ENCODE assay signal across 25 mouse cellular contexts in genomic region chr3:59135911-59136653, GRCm38 (mm10). TPM values are rescaled to one million over a fixed set of nuclear protein-coding genes. Genes with fewer than 3 reads are reported as not detected.
DNase-seq lines count a peak whose midpoint lies in the region; ATAC-seq and TF ChIP-seq lines count a peak whose summit lies in the region.
"Had no signal": no experiment of that assay in that cellular context is flagged by ENCODE, and none has a peak within 500 bp of the region (broad histone marks: within the 10 kb centered on the region; RNA-seq: fewer than 3 reads in every experiment).

No protein-coding gene starts in this region.

- 78% methylated on average over 5 of the region's 5 CpGs for WGBS in hindbrain, embryonic 16.5 days
- WGBS in hindbrain, embryonic 14.5 days = 79% methylated on average over 5 of the region's 5 CpGs
- WGBS in midbrain, postnatal 0 days = 76% methylated on average over 5 of the region's 5 CpGs

- H3K9me3 ChIP-seq in hindbrain, embryonic 16.5 days (ENCODE audit: control insufficient read depth, low read length) = no peaks in the 10 kb centered on the region
- no peaks in the 10 kb centered on the region for H3K9me3 ChIP-seq in hindbrain, embryonic 14.5 days (ENCODE audit: control insufficient read depth, low read length)
- H3K9me3 ChIP-seq in midbrain, postnatal 0 days (ENCODE audit: low read length) = no peaks in the 10 kb centered on the region
- H3K9me3 ChIP-seq: forebrain, embryonic 13.5 days; intestine, embryonic 15.5 days had no signal

- no peak overlapping the region for H3K9ac ChIP-seq in hindbrain, embryonic 16.5 days (ENCODE audit: low read depth, low read length)
- H3K9ac ChIP-seq in hindbrain, embryonic 14.5 days = no peak overlapping the region
- H3K9ac ChIP-seq in midbrain, postnatal 0 days (replicated peaks; ENCODE audit: low read length, poor library complexity, severe bottlenecking) = no peak overlapping the region
- H3K9ac ChIP-seq: forebrain, embryonic 13.5 days; intestine, embryonic 15.5 days; liver, embryonic 14.5 days had no signal

- TF ChIP-seq CTCF in midbrain, postnatal 0 days (IDR thresholded peaks at IDR 0.05) = no peak

- no peaks in the 10 kb centered on the region for H3K36me3 ChIP-seq in hindbrain, embryonic 16.5 days (ENCODE audit: control insufficient read depth, insufficient read depth, low read length)
- no peaks in the 10 kb centered on the region for H3K36me3 ChIP-seq in hindbrain, embryonic 14.5 days (replicated peaks; ENCODE audit: control insufficient read depth, insufficient read depth)
- no peaks in the 10 kb centered on the region for H3K36me3 ChIP-seq in midbrain, postnatal 0 days (ENCODE audit: insufficient read depth, low read length)
- H3K36me3 ChIP-seq: intestine, embryonic 15.5 days had no signal

- H3K27me3 ChIP-seq in hindbrain, embryonic 16.5 days (replicated peaks; ENCODE audit: control insufficient read depth, insufficient read depth, low read length) = no peaks in the 10 kb centered on the region
- no peaks in the 10 kb centered on the region for H3K27me3 ChIP-seq in hindbrain, embryonic 14.5 days (ENCODE audit: control insufficient read depth, insufficient read depth, low read length)
- H3K27me3 ChIP-seq in midbrain, postnatal 0 days (ENCODE audit: insufficient read depth, low read length) = no peaks in the 10 kb centered on the region
- H3K27me3 ChIP-seq: forebrain, embryonic 13.5 days; intestine, embryonic 15.5 days had no signal

- no peak overlapping the region for H3K4me3 ChIP-seq in hindbrain, embryonic 16.5 days (ENCODE audit: low read length)
- no peak overlapping the region for H3K4me3 ChIP-seq in hindbrain, embryonic 14.5 days (replicated peaks; ENCODE audit: low read length)
- H3K4me3 ChIP-seq in midbrain, postnatal 0 days (ENCODE audit: low read depth, low read length) = no peak overlapping the region
- H3K4me3 ChIP-seq: erythroblast, embryonic 14.5 days; forebrain, embryonic 13.5 days; intestine, embryonic 15.5 days; myocyte had no signal

- peak overlapping the region; percentile 17; the same call in 1 of the 2 replicates for H3K27ac ChIP-seq in hindbrain, embryonic 16.5 days (ENCODE audit: low read depth, low read length)
- H3K27ac ChIP-seq in hindbrain, embryonic 14.5 days = no peak overlapping the region
- H3K27ac ChIP-seq in midbrain, postnatal 0 days (ENCODE audit: low read depth, low read length) = peak overlapping the region; percentile 19; the same call in 1 of the 2 replicates
- H3K27ac ChIP-seq: forebrain, embryonic 13.5 days; intestine, embryonic 15.5 days; liver, embryonic 14.5 days; stomach, postnatal 0 days had no signal

- no peak overlapping the region for H3K4me2 ChIP-seq in hindbrain, embryonic 16.5 days (ENCODE audit: low read length)
- H3K4me2 ChIP-seq in hindbrain, embryonic 14.5 days (replicated peaks) = no peak overlapping the region
- no peak overlapping the region for H3K4me2 ChIP-seq in midbrain, postnatal 0 days (ENCODE audit: low read depth, low read length, poor library complexity, severe bottlenecking)
- H3K4me2 ChIP-seq: forebrain, embryonic 13.5 days; intestine, embryonic 15.5 days had no signal

- H3K4me1 ChIP-seq in hindbrain, embryonic 16.5 days (ENCODE audit: control insufficient read depth, insufficient read depth, low read depth, low read length) = no peaks in the 10 kb centered on the region
- no peaks in the 10 kb centered on the region for H3K4me1 ChIP-seq in hindbrain, embryonic 14.5 days (replicated peaks; ENCODE audit: control insufficient read depth, insufficient read depth, low read length)
- H3K4me1 ChIP-seq in midbrain, postnatal 0 days (ENCODE audit: insufficient read depth, low read length) = no peaks in the 10 kb centered on the region
- H3K4me1 ChIP-seq: forebrain, embryonic 13.5 days; intestine, embryonic 15.5 days had no signal

- no peak for DNase-seq in hindbrain, embryonic 14.5 days (ENCODE audit: low spot score)
- DNase-seq in lung, postnatal 10 days = peak; percentile 68
- DNase-seq in lung, postnatal 36 days = no peak
- DNase-seq in midbrain, postnatal 0 days (ENCODE audit: low spot score) = peak; percentile 69
- no peak for DNase-seq in adipocyte (ENCODE audit: low spot score)
- DNase-seq: adrenal gland, adult 2 months; cerebellum, adult 9-10 months; heart, postnatal 36 days; kidney, adult 9 months; kidney, postnatal 25 days; lung, postnatal 14 days; retina, postnatal 1 day had no signal

- peak; percentile 83 for ATAC-seq in hindbrain, embryonic 16.5 days
- ATAC-seq in hindbrain, embryonic 14.5 days (ENCODE audit: low FRiP score) = no peak
- ATAC-seq in granulocyte monocyte progenitor cell, adult 5-6 weeks (replicated peaks; ENCODE audit: poor library complexity, severe bottlenecking) = peak; percentile 15; the same call in 1 of the 2 replicates
- peak; percentile 77 for ATAC-seq in midbrain, postnatal 0 days (ENCODE audit: low FRiP score)
- ATAC-seq: forebrain, embryonic 13.5 days; intestine, embryonic 15.5 days had no signal

RNA-seq across cellular contexts. Expression of gene P2ry14, which starts 17.3 kb away (rescaled TPM):
- 5.0 and 5.9 TPM in 2 replicates for polyA plus RNA-seq in hindbrain, embryonic 16.5 days (2015; fragmentation: Nextera tagmentation; extraction: Ambion mirVana)
- polyA plus RNA-seq in hindbrain, embryonic 14.5 days (2014; fragmentation: Nextera tagmentation; extraction: Ambion mirVana) = 4.0 and 4.4 TPM in 2 replicates
- total RNA-seq in granulocyte monocyte progenitor cell, adult 5-6 weeks (2014; fragmentation: Nextera tagmentation) = 7.4 and 8.6 TPM in 2 replicates
- 3.6 and 6.3 TPM in 2 replicates for total RNA-seq in granulocyte monocyte progenitor cell, adult 5-6 weeks (2017)
- total RNA-seq in midbrain, postnatal 0 days (2014; rRNA removed) = 2.8 and 3.2 TPM in 2 replicates
- 4.3 and 4.6 TPM in 2 replicates for polyA plus RNA-seq in midbrain, postnatal 0 days (2015; fragmentation: Nextera tagmentation; extraction: Ambion mirVana)
- polyA plus RNA-seq: erythroblast, embryonic 14.5 days had no signal

RNA-seq across cellular contexts. Expression of gene Gpr171, which starts 34.5 kb away (rescaled TPM):
- 0.91 and 1.0 TPM in 2 replicates for polyA plus RNA-seq in hindbrain, embryonic 16.5 days (2015; fragmentation: Nextera tagmentation; extraction: Ambion mirVana)
- 0.81 and 1.3 TPM in 2 replicates for polyA plus RNA-seq in hindbrain, embryonic 14.5 days (2014; fragmentation: Nextera tagmentation; extraction: Ambion mirVana)
- total RNA-seq in granulocyte monocyte progenitor cell, adult 5-6 weeks (2014; fragmentation: Nextera tagmentation) = 17.4 and 20.6 TPM in 2 replicates
- total RNA-seq in granulocyte monocyte progenitor cell, adult 5-6 weeks (2017) = 24.2 and 29.3 TPM in 2 replicates
- total RNA-seq in midbrain, postnatal 0 days (2014; rRNA removed) = not detected in 2 replicates
- 0.43 and 0.74 TPM in 2 replicates for polyA plus RNA-seq in midbrain, postnatal 0 days (2015; fragmentation: Nextera tagmentation; extraction: Ambion mirVana)
- total RNA-seq: adrenal gland, adult 2 months; layer of hippocampus, postnatal 10 days; left cerebral cortex, postnatal 14 days had no signal
- polyA plus RNA-seq: adrenal gland, adult 2 months; erythroblast, embryonic 14.5 days; myocyte had no signal

RNA-seq across cellular contexts. Expression of gene Gpr87, which starts 58.8 kb away (rescaled TPM):
- 0.18 TPM in 1 of 2 replicates, not detected in the other for polyA plus RNA-seq in hindbrain, embryonic 16.5 days (2015; fragmentation: Nextera tagmentation; extraction: Ambion mirVana)
- 0.13 TPM in 1 of 2 replicates, not detected in the other for polyA plus RNA-seq in hindbrain, embryonic 14.5 days (2014; fragmentation: Nextera tagmentation; extraction: Ambion mirVana)
- not detected in 2 replicates for total RNA-seq in granulocyte monocyte progenitor cell, adult 5-6 weeks (2014; fragmentation: Nextera tagmentation)
- not detected in 2 replicates for total RNA-seq in granulocyte monocyte progenitor cell, adult 5-6 weeks (2017)
- 1.5 TPM in 1 of 2 replicates, not detected in the other for total RNA-seq in midbrain, postnatal 0 days (2014; rRNA removed)
- polyA plus RNA-seq in midbrain, postnatal 0 days (2015; fragmentation: Nextera tagmentation; extraction: Ambion mirVana) = 0.16 TPM in 1 of 2 replicates, not detected in the other
- total RNA-seq: adrenal gland, adult 2 months; gastrocnemius, postnatal 4 days; heart, postnatal 36 days; layer of hippocampus, postnatal 10 days; left cerebral cortex, postnatal 14 days; megakaryocyte-erythroid progenitor cell, adult 5-6 weeks had no signal
- polyA plus RNA-seq: adrenal gland, adult 2 months; erythroblast, embryonic 14.5 days; heart, embryonic 14.5 days; intestine, embryonic 15.5 days; liver, embryonic 14.5 days; myocyte had no signal

Comparison
In these comparisons a context has a peak if more than half of its experiments do, and no peak if none do; other contexts are left out.
1. DNase-seq: peak in lung, postnatal 10 days (single experiment) and midbrain, postnatal 0 days (single experiment); none in hindbrain, embryonic 14.5 days (single experiment), lung, postnatal 36 days (single experiment) and adipocyte (single experiment).